Mouse (Mus musculus) adrenal gland, adult 18-20 months (tissue): ENCODE results near the gene Coro2b. TPM values are rescaled to one million over a fixed set of nuclear protein-coding genes. Genes with fewer than 3 reads are reported as not detected.

Experiments
- DNase-seq, 2 experiments: peaks; one replicate each; pipeline ENCODE4 v3.0.0; 2021 to 2022; ENCODE audit warnings: low spot score in 2 of 2
- total RNA-seq, 2 experiments: library from RNA; stranded (reverse); gene quantifications; 1 replicate in 1 of 2; 2 replicates in 1 of 2; pipeline ENCODE4 v1.2.3; 2021

The Coro2b gene
- total RNA-seq, 2 experiments from 2014 or later = 10.5 to 14.8 TPM

DNA sequence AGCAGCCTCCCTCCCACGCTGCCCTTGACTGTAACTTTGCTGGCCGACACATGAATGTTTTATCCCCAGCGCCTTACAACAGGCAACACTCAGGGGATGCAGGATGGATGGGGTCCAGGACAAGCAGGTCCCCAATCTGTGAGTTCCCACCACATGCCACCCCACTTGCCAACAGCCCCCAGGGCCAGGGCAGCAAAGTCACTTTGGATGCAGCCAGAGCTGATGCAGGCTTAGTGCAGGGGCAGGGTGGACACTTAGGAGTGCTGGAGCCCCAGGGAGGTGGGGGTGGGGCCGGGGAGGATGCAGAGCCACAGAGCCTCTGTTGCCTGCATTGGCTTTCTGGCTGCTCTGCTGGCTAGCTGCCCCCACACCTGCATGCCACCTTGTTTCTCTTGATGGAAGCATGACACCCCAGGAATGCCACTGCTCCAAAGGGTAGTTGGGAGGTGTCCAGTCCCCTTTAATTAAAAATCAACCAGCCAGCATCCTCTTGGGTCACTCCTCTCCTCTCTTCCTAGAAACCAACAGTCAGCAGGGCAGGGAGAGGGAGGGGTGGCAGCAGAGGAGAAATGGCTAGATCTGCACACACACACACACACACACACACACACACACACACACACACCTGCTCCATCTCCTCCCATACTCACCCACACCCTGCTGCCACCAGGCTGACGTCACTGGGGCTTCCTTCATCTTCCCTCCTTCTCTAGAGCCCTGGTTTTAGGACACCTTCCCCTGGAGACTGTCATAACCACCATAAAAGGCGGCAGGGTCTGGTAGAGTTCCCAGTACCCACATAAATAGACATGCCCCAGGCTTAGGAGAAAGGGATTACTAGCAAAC, 19.5 kb downstream of the Coro2b start:
- DNase-seq = no peak

DNA sequence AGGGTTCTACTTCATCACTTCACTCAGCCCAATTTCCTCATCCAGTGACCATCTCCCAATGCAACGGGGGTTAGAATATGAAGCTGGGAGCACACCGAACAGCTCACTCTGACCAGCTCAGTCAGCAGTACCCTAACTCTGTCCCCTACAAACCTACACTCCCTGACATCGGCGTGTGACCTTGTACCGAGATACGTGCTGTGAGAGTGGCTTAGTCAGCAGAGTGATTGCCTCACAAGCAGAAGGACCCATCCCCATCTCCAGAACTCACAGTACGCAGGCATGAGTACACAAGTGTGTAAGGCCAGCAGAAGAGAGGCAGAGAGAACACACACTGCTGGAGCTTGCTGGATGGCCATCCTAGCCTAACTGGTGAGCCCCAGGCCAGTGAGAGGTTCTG, 21.7 kb downstream of the Coro2b start:
- no peak for DNase-seq

DNA sequence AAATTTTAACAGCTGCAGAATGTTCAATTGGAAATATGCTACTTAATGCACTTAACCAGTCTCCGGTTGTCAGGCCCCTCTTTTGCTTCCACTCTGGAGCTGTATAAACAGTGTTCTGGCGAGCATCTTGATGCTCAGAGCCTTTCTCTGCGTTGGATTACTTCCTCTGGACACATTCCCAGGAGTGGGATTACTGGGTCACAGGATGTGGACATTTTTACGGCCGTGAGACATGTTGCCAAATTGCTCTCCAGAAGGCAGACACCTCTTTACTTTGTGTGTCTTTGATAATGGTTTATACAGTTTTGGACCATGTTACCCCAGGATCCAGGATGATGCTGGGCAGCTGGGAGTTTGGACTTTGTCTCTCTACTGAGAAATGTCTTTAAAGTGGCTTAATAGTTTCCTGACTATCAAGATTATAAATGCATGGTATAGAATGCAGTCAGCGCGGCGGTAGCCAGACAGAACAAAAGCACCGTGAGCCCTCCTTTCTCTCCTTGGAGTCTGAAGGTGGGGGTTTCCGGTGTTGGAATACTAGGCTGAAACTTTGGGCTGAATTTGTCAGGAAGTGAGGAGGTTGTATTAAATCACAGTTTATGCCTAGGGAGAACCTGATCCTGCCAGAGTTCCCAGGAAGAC, 23.2 kb downstream of the Coro2b start:
- no peak for DNase-seq

DNA sequence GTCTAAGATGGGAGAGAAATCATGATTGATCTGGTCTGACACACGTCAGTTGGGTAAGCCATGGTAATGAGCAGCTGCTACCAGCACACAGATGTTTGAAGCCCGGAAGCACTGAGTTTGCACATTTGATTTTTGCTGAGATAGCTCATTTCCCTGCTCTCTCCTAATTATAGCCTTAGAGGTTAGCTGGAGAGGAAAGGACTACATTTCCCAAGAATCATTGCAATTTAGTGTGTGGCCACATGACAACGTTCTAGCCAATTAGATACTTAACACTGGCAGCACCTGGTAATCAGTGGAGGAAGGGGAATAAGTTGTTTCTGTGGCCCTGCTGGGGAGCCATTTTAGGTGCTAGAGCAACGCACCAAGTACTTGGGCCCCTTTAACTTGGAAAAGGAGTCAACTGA, 26.3 kb downstream of the Coro2b start:
- no peak for DNase-seq

DNA sequence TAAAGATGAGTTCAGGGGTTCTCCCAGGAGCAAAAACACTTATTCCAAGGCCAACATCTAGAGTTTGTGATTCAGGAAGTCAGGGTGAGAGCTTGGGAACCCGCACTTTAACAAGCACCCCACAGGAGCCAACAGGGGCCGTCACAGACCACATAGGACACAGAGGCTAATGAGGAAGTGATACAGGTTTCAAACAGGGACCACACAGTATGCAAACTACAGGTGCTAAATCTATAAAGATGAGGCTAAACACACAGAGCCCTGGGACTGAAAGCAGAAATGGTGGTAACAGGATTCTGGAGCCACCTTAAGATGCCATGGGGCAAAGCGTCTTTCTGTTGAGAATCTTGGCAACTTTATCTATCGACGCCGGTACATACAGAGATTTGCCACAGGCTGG, 27.2 kb downstream of the Coro2b start:
- no peak for DNase-seq

DNA sequence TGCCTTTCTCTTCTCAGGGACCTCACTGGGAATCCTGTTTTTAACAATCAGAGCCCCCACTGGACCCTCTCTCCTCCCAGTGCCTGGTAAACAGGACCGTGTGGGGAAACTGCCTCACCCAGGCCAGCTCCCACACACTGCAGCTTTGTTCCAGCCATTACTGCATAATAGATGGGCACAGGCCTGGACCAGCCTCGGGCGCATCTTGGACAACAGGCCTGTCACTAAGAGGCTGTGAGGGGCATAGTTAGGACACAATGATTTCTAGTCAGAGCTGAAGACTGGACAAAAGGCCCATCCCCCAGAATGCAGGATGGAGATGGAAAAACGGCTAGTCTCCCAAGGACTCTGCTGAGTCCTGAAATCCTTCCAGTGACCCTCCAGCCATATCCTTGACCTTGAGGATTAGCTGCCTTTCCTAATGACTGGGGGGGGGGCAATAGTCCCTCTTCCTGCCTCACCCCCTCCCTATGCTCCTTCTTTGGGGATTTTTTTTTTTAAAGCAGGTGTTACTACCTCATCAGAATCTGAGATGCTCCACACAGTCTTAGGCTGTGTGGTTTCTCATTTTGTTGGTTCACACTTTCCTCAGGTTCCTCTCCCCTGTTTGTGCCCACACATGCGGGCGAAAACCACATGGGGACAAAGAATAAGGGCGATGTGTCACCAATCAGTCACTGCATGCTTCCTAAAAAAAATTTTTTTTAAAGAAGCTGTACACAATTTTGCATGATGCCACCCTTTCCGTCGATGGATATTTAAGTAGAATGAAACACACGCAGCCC, 27.9 kb downstream of the Coro2b start:
- no peak for DNase-seq

DNA sequence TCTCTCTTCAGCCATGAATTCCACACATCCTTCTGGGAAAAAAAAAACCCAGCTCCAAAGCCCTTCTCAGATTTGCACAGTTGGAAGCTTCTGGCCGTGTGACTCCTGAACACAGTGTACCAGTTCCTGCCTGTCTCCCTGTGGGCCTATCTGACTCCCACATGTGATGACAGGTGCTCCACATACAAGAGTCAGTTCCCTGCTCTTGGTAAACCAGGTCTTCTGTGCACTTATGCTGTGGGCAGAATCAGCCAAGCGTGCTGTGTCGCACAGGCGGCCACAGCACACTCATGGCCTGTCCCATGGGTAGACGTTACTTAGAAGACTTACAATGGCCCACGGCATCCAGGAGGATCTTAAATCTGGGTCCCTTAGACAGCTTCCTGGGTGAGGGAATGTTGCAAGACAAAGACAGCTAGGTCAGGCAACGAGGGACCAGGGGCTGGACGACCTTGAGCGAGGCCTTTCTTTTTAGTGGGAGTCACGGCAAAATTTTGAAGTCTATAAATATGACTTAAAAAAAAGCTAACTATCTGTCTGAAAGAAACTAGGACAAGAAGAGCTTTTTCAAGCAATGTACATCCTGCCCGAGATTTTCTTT, 30.3 kb downstream of the Coro2b start:
- DNase-seq = no peak

DNA sequence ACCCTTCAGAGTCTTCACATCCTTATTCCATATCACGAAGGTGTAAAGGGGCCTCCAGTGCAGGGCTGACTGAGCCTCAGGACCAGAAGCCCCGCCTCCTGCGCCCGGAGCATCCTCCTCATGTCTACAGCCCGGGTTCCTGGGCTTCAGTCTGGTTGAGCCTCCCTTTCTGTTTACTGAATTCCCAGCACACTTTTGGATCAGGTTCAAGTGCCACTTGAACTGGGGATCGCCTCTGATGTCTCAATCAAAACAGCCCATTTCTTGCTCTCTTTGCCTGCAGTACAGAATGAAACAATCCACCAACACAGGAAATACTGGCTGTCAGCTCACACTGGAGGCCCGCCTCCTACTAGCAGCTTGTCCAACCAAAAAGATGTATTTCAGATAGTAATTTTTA, 32.7 kb downstream of the Coro2b start:
- DNase-seq = no peak

DNA sequence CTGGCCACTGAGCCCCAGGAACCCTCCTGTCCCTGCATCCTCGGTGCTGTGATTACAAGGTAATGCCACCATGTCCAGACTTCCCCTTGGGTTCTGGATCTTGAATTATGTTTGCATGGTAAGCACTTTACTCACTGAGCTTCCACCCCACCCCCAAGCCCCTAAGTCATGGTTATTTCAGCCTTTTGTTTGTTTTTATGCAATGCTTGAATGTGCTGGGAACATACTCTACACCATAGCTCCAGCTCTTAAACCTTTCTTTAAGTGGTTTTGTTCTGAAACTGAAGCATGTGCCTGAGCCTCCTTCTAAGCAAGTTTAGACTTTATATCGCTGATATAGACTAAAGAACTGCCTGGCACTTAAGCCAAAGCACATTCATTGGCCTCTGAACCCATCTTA, 34.5 kb downstream of the Coro2b start:
- no peak for DNase-seq

DNA sequence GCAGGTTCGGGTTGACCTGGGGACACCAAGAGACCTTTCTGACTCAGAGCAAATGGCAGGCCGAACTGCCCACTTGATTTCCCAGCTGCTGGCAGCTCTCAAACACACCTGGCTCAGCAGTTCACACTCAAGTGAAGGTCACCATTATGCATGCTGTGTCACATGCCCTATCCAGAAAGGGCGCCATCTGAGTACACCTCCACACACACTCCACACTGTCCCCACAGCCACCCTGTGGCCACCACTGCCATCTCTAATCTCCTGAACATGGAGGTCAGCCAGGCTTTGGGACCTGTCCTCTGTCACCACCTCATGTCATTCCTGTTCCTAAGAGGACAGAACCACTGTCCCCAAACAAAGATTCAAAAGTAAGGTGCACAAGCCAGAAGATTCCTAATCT, 35.3 kb downstream of the Coro2b start:
- DNase-seq = no peak

DNA sequence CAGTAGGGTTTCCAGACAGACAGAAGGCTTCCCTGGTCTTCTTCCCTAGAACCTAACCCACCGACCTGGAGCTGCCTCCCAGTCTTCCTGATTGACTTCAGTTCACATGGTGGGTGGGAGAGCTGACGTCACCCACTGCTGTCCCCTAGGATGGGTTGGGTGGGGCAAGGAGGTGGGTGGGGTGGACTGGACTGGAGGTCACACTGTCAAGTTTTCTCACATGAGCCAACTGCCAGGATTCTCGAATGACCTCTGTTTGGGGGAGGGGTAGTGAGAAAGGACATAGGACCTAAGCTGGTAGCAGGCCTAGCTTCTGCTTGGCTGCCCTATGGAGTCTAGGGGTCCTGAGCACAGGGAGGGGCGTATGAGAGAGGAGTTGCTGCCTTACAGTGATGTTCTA, 36.8 kb downstream of the Coro2b start:
- no peak for DNase-seq

DNA sequence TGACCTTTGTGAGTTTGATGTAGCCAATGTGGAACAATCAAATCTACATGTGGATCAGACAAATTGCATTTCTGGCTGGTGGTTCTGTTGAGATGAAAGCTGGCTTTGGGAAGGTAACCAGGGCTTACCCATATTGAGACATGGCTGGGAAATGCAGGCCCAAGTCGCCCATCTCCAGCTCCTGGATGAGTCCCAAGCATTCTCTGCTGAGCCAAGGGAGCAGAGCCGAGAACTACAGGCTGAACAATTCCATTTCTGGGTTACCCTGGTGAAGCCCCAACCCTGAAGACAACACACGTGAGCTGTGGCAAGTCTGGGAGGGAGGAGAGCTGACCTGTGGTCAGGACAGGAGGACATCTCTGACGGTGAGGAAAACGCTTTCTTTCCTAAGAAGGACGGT, 37.9 kb downstream of the Coro2b start:
- DNase-seq = no peak

DNA sequence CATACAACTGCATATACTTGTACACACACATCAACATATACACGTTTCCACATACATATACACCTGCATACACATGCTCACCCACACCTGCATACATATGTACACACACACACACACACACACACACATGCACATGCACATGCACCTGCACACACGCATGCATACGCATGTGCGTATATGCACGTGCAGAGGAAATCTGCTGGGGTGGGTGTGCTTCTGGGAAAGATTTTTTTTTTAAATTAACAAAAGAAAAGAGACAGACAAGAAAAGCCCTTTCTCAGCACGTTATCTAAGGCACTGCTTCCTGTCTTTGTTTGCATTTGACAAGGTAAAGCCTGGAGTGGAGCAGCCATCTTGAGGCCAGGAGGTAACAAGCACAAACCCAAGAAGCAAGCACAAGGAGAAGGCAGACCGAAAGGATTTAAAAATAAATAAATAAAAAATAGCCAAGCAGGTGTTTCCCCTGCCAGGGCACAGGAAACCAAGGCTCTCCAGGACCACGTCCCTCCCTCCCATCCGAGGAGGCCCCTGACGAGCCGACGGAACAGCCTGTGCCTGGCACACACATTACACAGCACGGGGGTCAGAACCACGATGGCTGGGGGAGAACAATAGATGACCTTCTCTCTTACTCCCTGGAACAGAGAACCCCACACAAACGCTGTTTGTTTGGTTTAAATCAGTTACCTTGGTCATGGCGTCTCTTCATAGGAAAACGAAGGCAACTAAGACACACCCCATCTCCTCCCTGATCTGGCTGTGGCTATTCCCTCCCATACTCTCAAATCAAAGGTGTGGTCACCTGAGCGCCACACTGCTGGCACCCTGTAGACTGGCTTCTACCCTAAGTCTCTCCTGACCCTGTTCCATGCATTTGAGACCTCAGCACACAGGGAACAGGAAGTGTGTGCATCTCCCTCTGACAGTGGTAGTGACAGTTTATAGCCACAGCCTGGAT, 39.4 kb downstream of the Coro2b start:
- no peak for DNase-seq

DNA sequence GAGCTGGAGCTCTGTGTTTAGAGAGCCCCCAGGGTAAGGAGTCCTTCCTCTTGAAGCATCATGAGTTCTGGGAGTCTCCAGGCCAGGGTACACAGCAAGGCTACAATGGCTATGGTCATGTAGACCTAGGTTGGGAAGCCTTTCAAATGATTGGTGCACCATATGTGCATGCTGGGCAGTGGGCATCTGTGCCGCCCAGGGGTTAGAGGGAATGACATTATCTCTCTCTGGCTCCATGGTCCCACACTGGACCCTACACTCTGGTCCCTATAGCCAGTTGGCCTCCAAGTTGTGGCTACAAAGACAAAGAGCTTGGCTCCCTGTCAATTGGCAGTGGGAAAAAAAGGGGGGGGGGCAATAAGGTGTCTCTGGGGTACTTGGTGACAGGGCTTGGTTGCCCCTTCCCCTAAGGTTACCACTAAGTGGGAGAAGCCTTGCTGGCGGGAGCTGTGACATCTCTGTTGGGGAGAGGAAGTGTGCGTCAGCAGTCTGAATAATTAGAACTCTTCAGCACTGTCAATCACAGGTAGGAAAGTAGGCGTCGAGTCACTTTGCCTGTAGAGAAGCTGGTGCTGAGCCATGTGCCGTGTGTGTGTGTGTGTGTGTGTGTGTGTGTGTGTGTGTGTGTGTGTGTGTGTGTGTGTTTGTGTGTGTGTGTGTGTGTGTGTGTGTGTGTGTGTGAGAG, 44.4 kb downstream of the Coro2b start:
- DNase-seq = no peak

DNA sequence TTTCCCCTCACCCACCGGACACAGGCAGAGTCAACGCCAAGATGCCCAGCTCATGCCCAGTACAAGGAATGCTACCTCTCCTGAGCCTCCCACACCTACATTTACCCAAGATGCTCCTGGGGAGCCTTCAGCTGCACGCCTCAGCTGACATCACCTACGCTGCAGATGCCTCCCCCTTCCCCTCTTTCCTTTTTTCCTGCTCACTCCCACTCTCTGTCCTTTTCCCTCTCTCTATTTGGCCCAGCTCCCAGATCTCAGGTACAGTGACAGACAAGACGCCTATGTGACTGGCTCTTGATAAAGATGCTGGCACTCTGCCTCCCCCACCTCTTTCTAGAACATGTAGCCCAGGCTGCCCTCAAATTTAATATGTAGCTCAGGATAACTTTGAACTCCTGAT, 45.2 kb downstream of the Coro2b start:
- DNase-seq = no peak

DNA sequence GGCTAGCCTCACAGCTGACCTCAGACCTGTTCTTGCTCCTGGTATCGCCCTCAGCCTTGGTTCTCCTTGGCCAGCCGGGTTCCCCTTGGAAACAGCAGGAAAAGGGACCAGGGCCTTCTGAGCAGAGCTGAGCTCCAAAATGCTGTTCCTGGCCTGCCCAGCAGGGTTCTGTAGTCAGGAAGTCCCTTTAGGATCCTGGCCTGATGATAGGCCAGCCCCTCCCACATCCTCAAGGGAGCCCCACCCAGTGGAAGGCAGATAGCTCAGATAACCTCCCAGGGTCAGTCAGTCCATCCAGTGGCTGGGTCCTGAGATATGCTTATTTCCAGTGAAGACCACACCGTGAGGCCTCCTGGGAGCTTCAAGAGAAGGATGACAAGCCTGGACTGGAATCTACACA, 45.7 kb downstream of the Coro2b start:
- peak in 1 of 2 experiments; percentile 50 for DNase-seq

DNA sequence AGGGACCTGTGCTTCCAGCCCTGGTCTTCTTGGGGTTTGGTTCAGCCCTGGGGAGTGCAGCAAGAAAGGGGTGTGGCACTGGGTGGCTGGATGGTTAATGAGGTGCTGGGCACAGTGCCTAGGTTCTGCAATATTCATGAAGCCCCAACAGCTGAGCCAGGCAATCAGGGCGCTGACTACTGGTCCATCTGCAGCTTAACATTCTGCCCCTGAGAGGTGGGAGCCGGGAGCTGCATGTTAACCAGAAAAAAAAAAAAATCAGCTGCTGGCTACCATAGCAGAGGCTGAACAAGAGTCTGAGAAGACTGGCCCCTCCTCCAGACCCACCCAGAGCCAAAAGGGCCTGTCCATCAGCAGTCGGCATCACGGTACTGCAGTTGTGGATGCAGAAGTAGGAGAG, 52.7 kb downstream of the Coro2b start:
- no peak for DNase-seq

DNA sequence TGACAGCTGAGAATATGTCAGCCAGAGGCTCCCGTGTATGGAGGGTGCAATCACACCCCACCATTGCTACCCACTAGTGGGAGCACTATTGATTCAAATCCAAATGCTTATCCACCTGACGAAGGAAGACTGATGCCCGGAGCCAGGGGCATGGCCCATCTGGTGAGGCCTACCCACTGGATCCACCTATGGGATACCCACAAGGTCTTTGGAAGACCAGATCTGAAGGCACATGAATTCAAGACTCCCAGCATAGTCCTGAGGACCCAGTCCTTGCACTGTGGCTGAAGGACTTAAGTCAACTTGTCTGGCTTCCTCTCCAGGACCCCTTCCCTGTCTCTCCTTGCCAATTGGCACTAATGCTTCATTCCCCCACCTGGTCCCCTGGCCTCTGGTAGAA, 54.1 kb downstream of the Coro2b start:
- no peak for DNase-seq

DNA sequence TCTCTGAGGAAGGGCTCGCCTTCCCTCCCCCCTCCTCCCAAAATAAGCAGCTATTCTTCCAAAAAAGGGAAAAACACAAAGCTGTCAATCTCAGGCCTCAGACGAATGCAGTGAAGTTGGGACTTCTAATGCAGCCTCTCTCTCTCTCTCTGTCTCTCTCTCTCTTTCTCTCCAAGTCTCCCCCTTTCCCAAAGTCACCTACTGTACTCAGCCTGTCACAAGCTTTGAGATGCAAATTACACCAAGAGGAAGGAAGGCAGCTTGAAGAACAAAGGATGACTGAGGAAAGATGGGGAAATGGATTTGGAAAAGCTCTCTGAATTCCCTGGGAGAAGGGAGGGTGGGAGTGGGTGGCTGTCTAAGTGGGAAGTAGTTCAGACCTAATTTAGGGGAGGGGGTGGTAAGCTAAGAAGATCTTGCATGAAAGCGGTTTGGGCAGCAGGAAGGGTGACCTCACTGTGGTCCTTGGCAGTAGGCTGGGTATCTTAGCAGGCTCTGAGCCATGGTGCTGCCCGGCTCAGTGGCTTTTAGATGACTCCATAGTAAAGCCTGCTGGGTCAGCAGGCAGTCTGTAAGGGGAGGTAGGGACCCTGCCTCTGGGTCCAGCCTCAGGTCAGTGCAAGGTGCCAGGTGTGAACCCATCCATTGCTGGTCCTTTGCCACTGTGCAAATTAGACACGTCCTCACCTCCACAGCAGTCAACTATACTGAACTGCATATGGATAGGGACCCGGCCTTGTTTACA, 55.8 kb downstream of the Coro2b start:
- no peak for DNase-seq
